Mouse (Mus musculus): ENCODE results near the gene Slc25a26.

DNA sequence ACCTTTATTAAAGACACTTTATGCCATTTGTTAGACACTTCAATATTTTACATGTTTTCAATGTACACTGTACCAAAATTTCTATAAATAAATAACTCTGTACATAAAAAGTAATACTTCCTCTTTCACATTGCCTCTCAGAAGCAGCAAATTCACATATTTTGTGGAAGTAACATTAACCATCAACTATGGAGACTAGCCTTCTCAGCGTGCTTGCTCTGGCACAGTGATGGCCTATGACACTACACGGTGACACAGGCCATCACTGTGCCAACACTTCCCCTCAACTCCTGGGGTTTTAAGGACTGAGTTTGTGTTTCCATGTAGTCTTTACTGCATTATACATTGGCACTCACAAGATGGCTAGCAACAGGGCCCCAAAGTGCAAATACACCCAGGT is 104.4 kb downstream of the Slc25a26 start:
- TF ChIP-seq CTCF (IDR thresholded peaks at IDR 0.05; ENCODE audit: extremely low read depth, insufficient read length, insufficient replicate concordance, low read depth, low read length) (no peak), POLR2A (IDR thresholded peaks at IDR 0.05; ENCODE audit: low read depth, low read length) (no peak)

All from small intestine, adult 2 months (tissue).